Mouse (Mus musculus) hindbrain, embryonic 13.5 days (tissue): ENCODE results near the gene Rps8. TPM values are rescaled to one million over a fixed set of nuclear protein-coding genes. Genes with fewer than 3 reads are reported as not detected.
"Not testable (repeated sequence)": the region's sequence is repeated elsewhere in the genome, so short reads cannot be mapped to it uniquely, and the experiment has no call there.

ENCODE experiments used
- ATAC-seq: fragments of 200-750 bp; cut with Nextera tagmentation; 2 replicates; pipeline ENCODE4 v1.8.0; 2017; ENCODE audit warnings: moderate TSS enrichment; ENCODE audit not compliant: low FRiP score
- H3K27ac ChIP-seq: fragments of 300-500 bp; sonication (generic); 2 replicates; pipeline ENCODE4 v1.5.1; 2015; ENCODE audit warnings: inconsistent platforms, mild to moderate bottlenecking, moderate library complexity
- H3K27me3 ChIP-seq: fragments of 300-500 bp; sonication (generic); 2 replicates; pipeline ENCODE4 v1.6.1; 2015; ENCODE audit warnings: mild to moderate bottlenecking, inconsistent platforms
- H3K36me3 ChIP-seq: fragments of 300-500 bp; sonication (generic); 2 replicates; pipeline ENCODE4 v1.6.1; 2015; ENCODE audit warnings: mild to moderate bottlenecking, inconsistent platforms
- H3K4me1 ChIP-seq: fragments of 300-500 bp; sonication (generic); replicated peaks from 2 replicates; pipeline ENCODE4 v1.6.1; 2015; ENCODE audit warnings: inconsistent platforms
- H3K4me2 ChIP-seq: fragments of 300-500 bp; sonication (generic); 2 replicates; pipeline ENCODE4 v1.6.1; 2015; ENCODE audit warnings: inconsistent platforms, mild to moderate bottlenecking, moderate library complexity
- H3K4me3 ChIP-seq: fragments of 300-500 bp; sonication (generic); 2 replicates; pipeline ENCODE4 v1.5.1; 2015; ENCODE audit warnings: mild to moderate bottlenecking, inconsistent platforms
- H3K9ac ChIP-seq: fragments of 300-500 bp; sonication (generic); 2 replicates; pipeline ENCODE4 v1.6.1; 2015; ENCODE audit warnings: mild to moderate bottlenecking, inconsistent platforms
- H3K9me3 ChIP-seq: fragments of 300-500 bp; sonication (generic); 2 replicates; pipeline ENCODE4 v1.6.1; 2016; ENCODE audit warnings: inconsistent platforms
- WGBS: fragments of 180-500 bp; shearing (Covaris S2); methylation state at CpG from one replicate; pipeline ENCODE4 v1.1.7; 2015; 5-methylcytosine and 5-hydroxymethylcytosine counted together
- polyA plus RNA-seq: library from polyadenylated mRNA; unstranded; fragments of >200 nt; fragmentation: Nextera tagmentation; extraction: Ambion mirVana; gene quantifications from 2 replicates; pipeline ENCODE4 v1.2.1, GENCODE M21; 2015

Rps8 gene
- polyA plus RNA-seq, result 576 and 608 TPM in 2 replicates

DNA sequence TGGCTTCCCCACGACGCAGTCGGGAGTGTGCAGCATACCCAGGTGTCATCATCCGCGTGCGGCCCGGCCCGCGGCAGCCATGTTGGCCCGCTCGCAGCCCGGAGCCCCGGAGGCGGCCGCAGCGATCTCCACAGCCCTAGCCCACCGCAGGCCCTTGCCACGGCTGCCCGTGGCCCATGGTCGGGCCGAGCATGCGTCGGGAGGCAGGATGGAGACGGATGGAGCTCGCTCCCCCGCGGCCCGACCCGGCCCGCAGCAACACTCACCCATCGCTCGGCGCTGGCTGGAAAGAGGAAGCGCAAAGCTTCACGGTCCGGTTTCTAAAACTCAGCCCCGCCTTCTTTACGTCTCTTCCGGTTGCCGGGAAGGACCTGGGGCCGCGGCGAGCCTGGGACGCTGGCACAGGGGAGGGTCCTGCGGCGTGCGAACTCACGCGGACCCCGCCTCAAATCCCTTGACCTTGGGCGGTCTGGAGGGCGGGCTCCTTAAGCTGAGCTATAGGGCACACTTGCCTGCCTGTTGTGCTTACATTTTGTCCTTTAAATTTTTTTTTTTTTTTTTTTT lies at the start of gene Rps8:
TSS of gene Rps8 (minus strand) at position 452 of the 564 bp plus-strand sequence.
- peak within 1 kb of the TSS; percentile 99 for H3K9ac ChIP-seq
- peak; percentile 94 for ATAC-seq
- H3K9me3 ChIP-seq, result no peaks in the 10 kb centered on the region
- no peaks in the 10 kb centered on the region for H3K27me3 ChIP-seq
- peaks cover 27% of the 10 kb centered on the region for H3K4me1 ChIP-seq
- under 1% methylated on average over 52 of the region's 52 CpGs for WGBS
- peak within 1 kb of the TSS; percentile 92 for H3K4me3 ChIP-seq
- peak within 1 kb of the TSS; percentile 96 for H3K27ac ChIP-seq
- H3K36me3 ChIP-seq, result peaks cover 42% of the 10 kb centered on the region
- peak within 1 kb of the TSS; percentile 97 for H3K4me2 ChIP-seq

DNA sequence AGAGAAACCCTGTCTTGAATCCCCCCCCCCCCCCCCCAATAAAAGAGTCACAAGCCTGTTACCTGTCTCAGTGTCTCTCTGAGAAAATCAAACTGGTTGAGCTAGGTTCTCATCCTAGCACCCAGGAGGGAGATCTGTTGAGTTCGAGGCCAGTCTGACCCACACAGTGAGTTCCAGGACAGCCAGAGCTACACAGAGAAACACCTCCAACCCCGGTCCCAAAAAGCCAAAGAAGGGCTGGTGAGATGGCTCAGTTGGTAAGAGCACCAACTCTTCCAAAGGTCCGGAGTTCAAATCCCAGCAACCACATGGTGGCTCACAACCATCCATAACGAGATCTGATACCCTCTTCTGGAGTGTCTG lies 46.9 kb upstream of the Rps8 start:
- no peak overlapping the region for H3K4me2 ChIP-seq
- H3K4me3 ChIP-seq, result no peak overlapping the region
- no peaks in the 10 kb centered on the region for H3K4me1 ChIP-seq
- H3K9ac ChIP-seq, result no peak overlapping the region
- no peak overlapping the region for H3K27ac ChIP-seq
- H3K9me3 ChIP-seq, result no peaks in the 10 kb centered on the region
- no peaks in the 10 kb centered on the region for H3K36me3 ChIP-seq
- WGBS, result 72% methylated on average over 4 of the region's 4 CpGs
- no peaks in the 10 kb centered on the region for H3K27me3 ChIP-seq
- no peak for ATAC-seq

DNA sequence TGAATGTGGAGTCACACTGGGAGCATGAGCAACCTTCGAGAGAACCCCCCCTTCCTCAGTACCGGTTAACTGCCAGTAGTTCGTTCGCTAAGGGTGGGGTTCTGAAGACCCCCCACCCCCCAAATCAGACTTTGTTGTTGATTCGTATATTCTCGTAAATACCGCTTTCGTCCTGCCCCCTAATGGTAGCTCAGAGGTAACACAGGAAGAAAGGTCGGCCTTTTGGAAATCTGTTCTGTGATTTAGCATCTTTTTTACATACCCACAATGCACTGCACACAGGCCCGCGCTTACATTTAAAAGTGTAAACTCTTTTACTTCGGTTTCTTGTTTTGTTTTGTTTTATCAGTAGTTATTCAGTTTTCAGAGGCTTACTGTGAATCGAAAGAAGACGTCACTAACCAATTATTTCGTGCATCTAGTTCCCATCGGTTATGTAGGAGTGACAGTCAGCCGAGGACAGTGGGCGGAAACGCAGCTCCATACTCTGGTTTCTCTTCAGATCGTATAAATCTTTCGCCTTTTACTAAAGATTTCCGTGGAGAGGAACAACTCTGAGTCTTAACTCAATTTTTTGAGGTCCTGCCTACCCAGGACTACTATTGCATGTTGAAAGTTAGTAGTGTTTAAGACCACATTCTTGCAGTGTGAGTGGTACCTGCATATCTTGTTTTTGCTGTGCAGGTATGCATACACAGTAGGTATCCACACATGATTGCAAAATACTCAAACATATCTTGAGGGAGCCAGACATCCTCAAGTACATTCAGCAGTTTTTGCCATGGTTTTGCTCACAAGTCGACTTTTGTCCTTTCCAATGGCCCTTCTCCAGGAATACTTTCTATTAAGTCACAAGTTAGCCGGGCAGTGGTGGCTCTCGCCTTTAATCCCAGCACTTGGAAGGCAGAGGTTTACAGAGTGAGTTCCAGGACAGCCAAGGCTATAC lies 46.3 kb upstream of the Rps8 start:
- no peaks in the 10 kb centered on the region for H3K36me3 ChIP-seq
- peak overlapping the region; percentile 30; the same call in 1 of the 2 replicates for H3K27ac ChIP-seq
- H3K27me3 ChIP-seq, result no peaks in the 10 kb centered on the region
- H3K4me3 ChIP-seq, result peak overlapping the region; percentile 27
- WGBS, result under 1% methylated on average over 25 of the region's 25 CpGs
- ATAC-seq, result peak; percentile 68; the same call in 1 of the 2 replicates
- H3K9me3 ChIP-seq, result no peaks in the 10 kb centered on the region
- peak overlapping the region; percentile 52; the same call in 1 of the 2 replicates for H3K9ac ChIP-seq
- peak overlapping the region; percentile 51 for H3K4me2 ChIP-seq
- H3K4me1 ChIP-seq, result no peaks in the 10 kb centered on the region

DNA sequence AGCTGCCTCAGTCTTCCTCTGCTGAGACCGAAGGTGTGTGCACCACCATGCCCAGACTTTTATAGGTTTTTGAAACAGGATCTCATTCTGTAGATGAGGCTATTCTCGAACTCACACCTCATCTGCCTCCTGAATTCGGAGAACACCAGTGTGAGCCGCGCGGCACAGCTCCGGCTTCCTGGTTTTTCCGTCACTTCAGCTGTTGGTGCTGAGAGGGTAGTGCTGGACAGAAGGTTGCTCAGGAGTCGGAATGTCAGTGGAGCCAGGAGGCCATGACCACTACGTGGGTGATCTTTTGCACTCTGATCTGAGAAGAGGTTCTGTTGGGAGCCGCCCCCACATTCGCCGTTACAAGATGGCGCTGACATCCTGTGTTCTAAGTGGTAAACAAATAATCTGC lies 35.8 kb upstream of the Rps8 start:
- H3K27me3 ChIP-seq, result no peaks in the 10 kb centered on the region
- ATAC-seq, result no peak

DNA sequence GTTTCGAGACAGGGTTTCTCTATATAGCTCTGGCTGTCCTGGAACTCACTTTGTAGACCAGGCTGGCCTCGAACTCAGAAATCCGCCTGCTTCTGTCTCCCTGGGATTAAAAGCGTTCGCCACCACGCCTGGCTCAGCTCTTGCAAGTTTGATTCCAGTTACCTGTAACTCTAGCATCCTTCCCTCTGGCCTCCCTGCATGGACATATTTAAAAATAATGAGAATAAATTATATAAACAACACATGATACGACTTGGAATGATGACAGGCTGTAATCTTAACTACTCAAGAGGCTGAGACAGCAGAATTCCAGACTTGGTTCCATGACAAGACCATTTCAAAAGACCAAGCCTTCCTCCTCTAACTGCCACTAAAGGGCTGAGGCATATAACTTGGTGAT lies 34.6 kb upstream of the Rps8 start:
- peak overlapping the region; percentile 51; the same call in 1 of the 2 replicates for H3K9ac ChIP-seq

More for the DNA sequence above, 35.8 kb upstream of the Rps8 start:
- H3K4me2 ChIP-seq, result no peak overlapping the region
- H3K4me3 ChIP-seq, result no peak overlapping the region
- 95% methylated on average over 14 of the region's 14 CpGs for WGBS
- no peak overlapping the region for H3K27ac ChIP-seq
- H3K36me3 ChIP-seq, result no peaks in the 10 kb centered on the region
- no peak overlapping the region for H3K9ac ChIP-seq
- H3K4me1 ChIP-seq, result peaks cover 5% of the 10 kb centered on the region; the same call in 1 of the 2 replicates
- H3K9me3 ChIP-seq, result no peaks in the 10 kb centered on the region

GRCm38 (mm10) chr4:117189856-117190543 lies 34.0 kb upstream of the Rps8 start:
- H3K27ac ChIP-seq, result peak overlapping the region; percentile 79
- peak overlapping the region; percentile 67 for H3K9ac ChIP-seq
- H3K4me1 ChIP-seq, result peaks cover 5% of the 10 kb centered on the region; the same call in 1 of the 2 replicates
- no peaks in the 10 kb centered on the region for H3K9me3 ChIP-seq
- peak; percentile 90 for ATAC-seq
- H3K27me3 ChIP-seq, result no peaks in the 10 kb centered on the region
- peak overlapping the region; percentile 28 for H3K4me3 ChIP-seq
- no peaks in the 10 kb centered on the region for H3K36me3 ChIP-seq
- peak overlapping the region; percentile 40 for H3K4me2 ChIP-seq
- WGBS, result under 1% methylated on average over 9 of the region's 9 CpGs

More for the DNA sequence above, 34.6 kb upstream of the Rps8 start:
- Histone ChIP-seq H3K9me3 (no peaks in the 10 kb centered on the region), H3K27me3 (no peaks in the 10 kb centered on the region), H3K27ac (peak overlapping the region; percentile 79; the same call in 1 of the 2 replicates), H3K4me1 (peaks cover 5% of the 10 kb centered on the region; the same call in 1 of the 2 replicates), H3K36me3 (no peaks in the 10 kb centered on the region), H3K4me2 (no peak overlapping the region), H3K4me3 (no peak overlapping the region)
- ATAC-seq, result no peak
- 70% methylated on average over 7 of the region's 7 CpGs for WGBS

- Histone ChIP-seq H3K4me1 (peaks cover 5% of the 10 kb centered on the region; the same call in 1 of the 2 replicates), H3K4me2 (peak overlapping the region; percentile 40), H3K4me3 (peak overlapping the region; percentile 28), H3K9ac (peak overlapping the region; percentile 67), H3K9me3 (no peaks in the 10 kb centered on the region), H3K36me3 (no peaks in the 10 kb centered on the region), H3K27me3 (no peaks in the 10 kb centered on the region), H3K27ac (peak overlapping the region; percentile 77)
- 3% methylated on average over 16 of the region's 16 CpGs for WGBS
- peak; percentile 52 for ATAC-seq
Measured at GRCm38 (mm10) chr4:117189382-117189855, 33.4 kb upstream of the Rps8 start.

DNA sequence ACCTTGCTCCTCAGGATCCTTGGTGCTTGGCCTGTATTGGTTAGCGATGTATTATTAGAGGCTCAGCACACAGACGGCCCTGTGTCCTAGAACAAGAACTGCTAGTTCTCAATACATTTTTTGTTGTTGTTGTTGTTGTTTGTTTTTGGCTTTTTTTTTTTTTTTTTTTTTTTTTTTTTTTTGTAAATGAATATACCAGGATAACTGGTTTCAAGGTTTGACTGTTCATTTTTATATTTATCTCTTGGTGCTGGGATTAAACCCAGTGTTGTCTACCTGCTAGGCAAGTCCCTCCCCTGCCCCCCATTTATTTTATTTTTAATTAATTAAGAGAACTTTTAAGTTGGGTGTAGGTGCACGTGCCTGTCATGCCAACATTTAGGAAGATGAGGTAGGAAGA lies 32.9 kb upstream of the Rps8 start:
- H3K9me3 ChIP-seq, result no peaks in the 10 kb centered on the region
- H3K4me2 ChIP-seq, result peak overlapping the region; percentile 40
- 60% methylated on average over 3 of the region's 3 CpGs for WGBS
- peak overlapping the region; percentile 28; the same call in 1 of the 2 replicates for H3K4me3 ChIP-seq
- no peak for ATAC-seq
- no peaks in the 10 kb centered on the region for H3K27me3 ChIP-seq
- H3K27ac ChIP-seq, result no peak overlapping the region
- peak overlapping the region; percentile 51; the same call in 1 of the 2 replicates for H3K9ac ChIP-seq
- H3K36me3 ChIP-seq, result no peaks in the 10 kb centered on the region
- H3K4me1 ChIP-seq, result peaks cover 5% of the 10 kb centered on the region; the same call in 1 of the 2 replicates

DNA sequence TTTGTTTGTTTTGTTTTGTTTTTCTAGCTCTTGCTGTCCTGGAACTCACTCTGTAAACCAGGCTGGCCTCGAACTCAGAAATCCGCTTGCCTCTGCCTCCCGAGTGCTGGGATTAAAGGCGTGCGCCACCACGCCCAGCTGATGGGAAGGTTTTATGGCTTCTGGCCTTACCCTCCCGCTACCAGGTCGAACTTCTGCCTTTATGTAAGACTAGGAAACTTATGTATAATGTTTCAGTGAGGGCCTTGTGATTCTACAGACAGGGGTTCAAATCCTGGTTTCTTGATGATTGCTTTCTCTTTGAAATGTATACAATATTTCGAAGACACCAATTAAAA lies 26.7 kb upstream of the Rps8 start:
- H3K9me3 ChIP-seq, H3K27me3 ChIP-seq, H3K36me3 ChIP-seq: not testable (repeated sequence)
- Histone ChIP-seq H3K9ac (peak overlapping the region; percentile 70), H3K4me1 (peaks cover 18% of the 10 kb centered on the region), H3K27ac (peak overlapping the region; percentile 78), H3K4me2 (peak overlapping the region; percentile 84), H3K4me3 (peak overlapping the region; percentile 51)
- WGBS, result 15% methylated on average over 9 of the region's 9 CpGs
- ATAC-seq, result peak; percentile 76

- ATAC-seq, result peak; percentile 97
- whole genome bisulfite sequencing, result 2% methylated on average over 42 of the region's 42 CpGs
- Histone ChIP-seq H3K4me3 (peak within 1 kb of the TSS; percentile 51), H3K36me3 (no peaks in the 10 kb centered on the region; the same call in 1 of the 2 replicates), H3K4me1 (peaks cover 18% of the 10 kb centered on the region), H3K9me3 (no peaks in the 10 kb centered on the region), H3K27me3 (no peaks in the 10 kb centered on the region), H3K9ac (peak within 1 kb of the TSS; percentile 70), H3K27ac (peak within 1 kb of the TSS; percentile 78), H3K4me2 (peak within 1 kb of the TSS; percentile 84)
Measured at GRCm38 (mm10) chr4:117181863-117182758, 26.1 kb upstream of the Rps8 start, which contains the start of gene Kif2c. Gene Kif2c, minus strand, starts transcription at chr4:117182639.

DNA sequence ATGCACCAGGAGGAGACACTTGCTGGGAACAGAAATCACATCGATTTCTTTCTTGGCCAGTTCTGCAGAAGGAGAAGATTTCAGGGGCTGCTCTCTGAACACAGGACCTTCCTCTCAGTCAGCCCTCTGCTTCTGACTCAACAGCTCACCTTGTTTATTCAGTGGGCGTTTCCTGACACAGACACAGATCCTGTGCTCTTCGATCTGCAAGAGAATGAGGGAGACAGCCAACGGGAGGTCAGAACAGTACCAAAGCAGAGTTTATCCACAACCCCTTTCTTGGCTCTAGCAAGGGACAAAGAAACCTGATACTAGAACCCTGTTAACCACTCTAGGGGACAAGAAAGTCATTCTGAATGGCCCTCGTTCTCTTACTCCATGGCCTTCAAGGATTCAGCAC lies 13.9 kb upstream of the Rps8 start:
- WGBS, result 92% methylated on average over 5 of the region's 5 CpGs
- H3K4me3 ChIP-seq, result no peak overlapping the region
- H3K4me2 ChIP-seq, result no peak overlapping the region
- ATAC-seq, result no peak
- no peak overlapping the region for H3K9ac ChIP-seq
- H3K27ac ChIP-seq, result no peak overlapping the region
- H3K36me3 ChIP-seq, result peaks cover 28% of the 10 kb centered on the region
- no peaks in the 10 kb centered on the region for H3K27me3 ChIP-seq
- no peaks in the 10 kb centered on the region for H3K4me1 ChIP-seq
- H3K9me3 ChIP-seq, result no peaks in the 10 kb centered on the region
